Mouse (Mus musculus): ENCODE results near the gene Slc25a17. TPM values are rescaled to one million over a fixed set of nuclear protein-coding genes. Genes with fewer than 3 reads are reported as not detected.
A peak's percentile ranks its signal among the peaks of the same experiment; 100 is the strongest.

Gene Slc25a17
- total RNA-seq, 2 experiments from 2014 or later: 36.3 to 41.5 TPM

DNA sequence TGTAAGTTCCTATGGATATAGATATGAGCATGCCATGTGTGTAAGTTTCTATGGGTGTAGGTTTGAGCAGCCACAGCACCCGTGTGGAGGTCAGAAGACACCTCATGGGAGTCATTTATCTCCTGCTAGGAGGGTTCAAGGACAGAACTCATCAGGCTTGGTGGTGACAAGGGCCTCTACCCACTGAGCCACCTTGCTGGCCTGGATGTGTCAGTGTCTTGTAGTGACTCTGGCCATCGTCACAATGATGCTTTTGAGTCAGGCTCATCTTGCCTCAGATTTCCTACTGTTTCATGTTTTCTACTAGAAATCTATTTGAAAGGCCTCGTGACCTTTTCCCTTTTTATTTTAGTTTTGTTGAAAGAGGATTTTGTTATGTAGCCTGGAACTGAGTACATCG, 61.1 kb downstream of the Slc25a17 start:
- TF ChIP-seq CTCF (IDR thresholded peaks at IDR 0.05): no peak
- no peak overlapping the region for H3K4me3 ChIP-seq
- intact Hi-C loops (cut with DNase I): loop anchor here (10.0 kb wide), 1 partner anchor 195 kb away; no protein-coding TSS in a partner anchor
- H3K27ac ChIP-seq: no peak overlapping the region
- no peak for DNase-seq (ENCODE audit: extremely low spot score in 1 of 2, low spot score in 2 of 2)

DNA sequence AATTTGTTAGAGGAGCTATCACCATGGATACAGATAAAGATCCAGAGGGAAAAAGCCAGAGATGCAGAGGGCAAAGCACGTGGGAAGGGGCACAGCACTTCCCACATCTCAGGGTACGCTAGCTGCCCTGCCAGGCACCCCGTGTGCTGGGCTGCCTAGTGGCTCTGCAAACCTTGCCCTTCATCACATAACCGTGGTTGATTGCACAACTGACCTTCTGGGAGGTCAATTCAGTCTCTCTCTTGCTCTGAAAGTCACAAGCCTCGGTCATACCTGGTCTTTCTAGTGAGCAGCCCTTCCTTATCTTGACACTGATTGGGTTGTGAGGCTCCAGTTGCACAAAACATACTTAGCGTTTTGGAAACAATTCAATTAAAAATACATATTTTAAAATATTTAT, 62.4 kb downstream of the Slc25a17 start:
- no peak for DNase-seq (ENCODE audit: extremely low spot score in 1 of 2, low spot score in 2 of 2)
- TF ChIP-seq CTCF (IDR thresholded peaks at IDR 0.05): no peak
- Histone ChIP-seq H3K4me3 (no peak overlapping the region), H3K27ac (no peak overlapping the region)
- intact Hi-C loops (cut with DNase I): loop anchor here (10.0 kb wide), 1 partner anchor 193 kb away; no protein-coding TSS in a partner anchor

DNA sequence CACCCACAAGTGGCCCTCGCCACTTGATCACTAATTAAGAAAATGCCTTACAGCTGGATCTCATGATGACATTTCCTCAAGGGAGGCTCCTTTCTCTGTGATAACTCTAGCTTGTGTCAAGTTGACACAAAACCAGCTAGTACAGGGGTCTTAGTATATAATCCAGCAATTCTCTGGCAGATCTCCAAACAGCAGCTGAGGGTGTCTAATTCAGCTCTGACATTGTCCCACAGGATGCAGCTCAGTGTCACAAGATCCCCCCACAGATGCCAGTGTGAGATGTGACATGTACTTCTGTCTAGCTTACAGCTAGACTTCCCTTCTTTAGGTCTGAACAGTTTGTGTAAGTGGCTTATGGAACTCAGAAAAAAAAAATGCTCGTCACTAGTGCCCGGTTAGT, 63.1 kb downstream of the Slc25a17 start:
- intact Hi-C loops (cut with DNase I): loop anchor here (10.0 kb wide), 1 partner anchor 193 kb away; no protein-coding TSS in a partner anchor
- Histone ChIP-seq H3K27ac (no peak overlapping the region), H3K4me3 (no peak overlapping the region)
- no peak for TF ChIP-seq CTCF (IDR thresholded peaks at IDR 0.05)
- no peak for DNase-seq (ENCODE audit: extremely low spot score in 1 of 2, low spot score in 2 of 2)

- Histone ChIP-seq H3K27ac (no peak overlapping the region), H3K4me3 (no peak overlapping the region)
- intact Hi-C loops (cut with DNase I): loop anchor here (10.0 kb wide), 1 partner anchor 190 kb away; no protein-coding TSS in a partner anchor
- no peak for TF ChIP-seq CTCF (IDR thresholded peaks at IDR 0.05)
- no peak for DNase-seq (ENCODE audit: extremely low spot score in 1 of 2, low spot score in 2 of 2)
These were observed 65.7 kb downstream of the Slc25a17 start for GRCm38 (mm10) chr15:81294897-81295296.

GRCm38 (mm10) chr15:81294386-81294785, 66.2 kb downstream of the Slc25a17 start:
- H3K27ac ChIP-seq: no peak overlapping the region
- TF ChIP-seq CTCF (IDR thresholded peaks at IDR 0.05): no peak
- H3K4me3 ChIP-seq: no peak overlapping the region
- DNase-seq (ENCODE audit: extremely low spot score in 1 of 2, low spot score in 2 of 2): no peak
- intact Hi-C loops (cut with DNase I): loop anchor here (10.0 kb wide), 1 partner anchor 190 kb away; no protein-coding TSS in a partner anchor

DNA sequence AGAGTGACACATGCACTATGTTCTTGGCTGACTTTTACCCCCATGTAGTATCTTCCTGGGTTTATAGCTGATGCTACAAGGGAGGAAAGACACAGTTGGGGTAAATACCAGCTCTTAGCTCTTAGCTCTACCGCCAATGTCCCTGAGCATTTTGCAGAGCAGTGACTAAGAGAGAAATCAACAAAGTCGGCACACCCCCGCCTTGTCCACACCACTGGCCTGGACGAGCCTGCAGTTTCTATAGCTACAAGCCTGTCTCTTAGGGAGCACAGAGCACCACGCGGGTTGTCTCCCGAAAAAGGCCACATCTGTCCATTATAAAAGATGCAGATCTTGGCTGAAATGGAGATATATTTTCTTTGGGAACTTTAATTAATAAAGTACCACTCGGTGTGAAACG, 69.9 kb downstream of the Slc25a17 start:
- intact Hi-C loops (cut with DNase I): loop anchor here (10.0 kb wide), 1 partner anchor 186 kb away; no protein-coding TSS in a partner anchor
- no peak overlapping the region for H3K27ac ChIP-seq
- no peak for TF ChIP-seq CTCF (IDR thresholded peaks at IDR 0.05)
- no peak overlapping the region for H3K4me3 ChIP-seq
- DNase-seq (ENCODE audit: extremely low spot score in 1 of 2, low spot score in 2 of 2): peak in 1 of 2 experiments; percentile 29

DNA sequence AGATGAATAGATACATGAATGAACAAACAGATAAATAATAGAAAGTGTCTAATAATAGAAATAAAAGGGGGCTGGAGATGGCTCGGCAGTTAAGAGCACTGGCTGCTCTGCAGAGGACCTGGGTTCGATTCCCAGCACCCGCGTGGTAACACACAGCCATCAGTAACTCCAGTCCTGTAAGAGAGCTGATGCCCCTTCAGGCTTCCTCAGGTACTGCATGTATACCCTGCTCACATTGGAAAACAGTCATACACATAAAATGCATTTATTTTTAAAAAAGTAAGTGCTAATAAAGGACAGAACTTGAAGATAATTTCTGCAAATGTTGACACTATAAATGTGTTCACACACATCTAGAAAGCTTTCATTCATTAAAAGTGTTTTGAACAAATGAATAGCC, 70.4 kb downstream of the Slc25a17 start:
- DNase-seq (ENCODE audit: extremely low spot score in 1 of 2, low spot score in 2 of 2): no peak
- intact Hi-C loops (cut with DNase I): loop anchor here (10.0 kb wide), 1 partner anchor 185 kb away; no protein-coding TSS in a partner anchor
- TF ChIP-seq CTCF (IDR thresholded peaks at IDR 0.05): peak; percentile 30
- H3K4me3 ChIP-seq: no peak overlapping the region
- no peak overlapping the region for H3K27ac ChIP-seq

DNA sequence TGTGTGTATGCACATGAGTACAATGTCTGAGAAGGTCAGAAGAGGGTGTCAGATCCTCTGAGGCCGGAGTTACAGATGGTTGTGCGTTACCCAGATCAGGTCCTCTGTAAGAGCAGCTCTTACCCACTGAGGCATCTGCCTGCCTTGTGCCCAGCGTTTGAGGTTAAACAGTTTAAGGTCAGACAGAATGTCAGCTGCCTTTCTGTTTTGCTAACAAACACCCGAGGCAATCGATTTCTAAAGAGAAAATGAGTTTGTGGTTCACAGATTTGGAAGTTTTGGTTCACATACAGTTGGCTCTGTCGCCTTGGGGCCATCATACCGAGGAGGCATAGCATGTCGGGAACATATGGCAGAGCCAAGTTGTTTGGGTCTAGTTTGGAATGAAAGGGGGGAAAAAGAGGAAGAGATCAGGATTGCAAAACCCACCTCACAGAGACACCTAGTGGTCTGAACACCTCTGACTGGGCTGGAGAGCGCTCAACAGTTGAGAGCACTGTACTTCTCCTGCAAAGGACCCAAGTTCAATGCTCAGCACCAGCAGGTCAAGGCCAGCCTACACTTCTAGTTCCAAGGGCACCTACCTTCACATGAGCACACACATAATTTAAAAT, 76.4 kb downstream of the Slc25a17 start:
- intact Hi-C loops (cut with DNase I): no loop called here
- TF ChIP-seq CTCF (IDR thresholded peaks at IDR 0.05): peak; percentile 20
- H3K27ac ChIP-seq: no peak overlapping the region
- no peak for DNase-seq (ENCODE audit: extremely low spot score in 1 of 2, low spot score in 2 of 2)
- H3K4me3 ChIP-seq: no peak overlapping the region

- intact Hi-C loops (cut with DNase I): no loop called here
- H3K4me3 ChIP-seq: no peak overlapping the region
- no peak for DNase-seq (ENCODE audit: extremely low spot score in 1 of 2, low spot score in 2 of 2)
- H3K27ac ChIP-seq: no peak overlapping the region
- TF ChIP-seq CTCF (IDR thresholded peaks at IDR 0.05): no peak
These were observed 81.9 kb downstream of the Slc25a17 start for GRCm38 (mm10) chr15:81278699-81279098.

- DNase-seq (ENCODE audit: extremely low spot score in 1 of 2, low spot score in 2 of 2): no peak
- no peak for TF ChIP-seq CTCF (IDR thresholded peaks at IDR 0.05)
- Histone ChIP-seq H3K27ac (no peak overlapping the region), H3K4me3 (no peak overlapping the region)
- intact Hi-C loops (cut with DNase I): no loop called here
These were observed 82.7 kb downstream of the Slc25a17 start for GRCm38 (mm10) chr15:81277928-81278327.

GRCm38 (mm10) chr15:81273361-81273760, 87.3 kb downstream of the Slc25a17 start:
- H3K27ac ChIP-seq: no peak overlapping the region
- intact Hi-C loops (cut with DNase I): no loop called here
- no peak for DNase-seq (ENCODE audit: extremely low spot score in 1 of 2, low spot score in 2 of 2)
- H3K4me3 ChIP-seq: no peak overlapping the region
- TF ChIP-seq CTCF (IDR thresholded peaks at IDR 0.05): no peak

DNA sequence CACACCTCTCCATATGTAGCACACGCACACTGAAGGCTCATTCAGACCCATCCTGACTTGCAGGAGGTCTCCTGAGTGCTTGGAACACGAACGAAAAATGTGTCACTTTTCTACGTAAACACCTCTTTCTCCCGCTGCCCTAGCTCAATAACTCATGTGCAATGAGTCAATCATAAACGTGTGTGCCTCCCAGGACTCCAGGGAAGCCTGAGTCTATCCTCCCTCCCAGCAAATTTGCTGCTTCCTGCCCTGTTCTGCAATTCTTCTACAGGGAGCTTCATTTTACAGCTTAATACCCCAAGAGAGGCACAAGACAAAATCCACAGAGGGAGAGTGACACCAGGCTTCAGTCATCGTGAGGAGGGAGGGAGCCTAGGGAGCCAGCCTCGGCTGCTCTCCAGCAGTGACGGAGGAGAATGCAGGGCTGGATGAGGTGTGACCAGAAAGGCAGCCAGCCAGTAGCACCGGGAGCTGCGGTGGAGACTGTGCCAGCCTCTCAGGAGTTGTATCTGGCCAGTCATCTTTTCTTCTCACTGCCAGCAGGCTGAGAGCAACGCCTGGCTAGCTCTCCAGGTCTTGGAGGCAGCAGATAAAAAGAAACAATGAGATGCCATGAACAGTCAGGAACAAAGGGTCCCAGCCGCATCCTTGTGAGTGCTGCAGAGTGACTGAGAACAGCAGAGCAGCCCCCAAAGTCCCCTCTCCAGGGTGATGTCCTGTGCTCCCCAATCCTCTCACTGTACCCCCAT, 88.1 kb downstream of the Slc25a17 start:
- Histone ChIP-seq H3K27ac (peak overlapping the region; percentile 45; the same call in 1 of the 2 replicates), H3K4me3 (no peak overlapping the region)
- intact Hi-C loops (cut with DNase I): no loop called here
- peak; percentile 41 to 62 for DNase-seq (ENCODE audit: extremely low spot score in 1 of 2, low spot score in 2 of 2)
- no peak for TF ChIP-seq CTCF (IDR thresholded peaks at IDR 0.05)

Other genes starting within 250 kb of the Slc25a17 start
- 10 to 100 TPM; 71.2 to 75.8 TPM for gene Mrtfa, start 170.1 kb downstream of the Slc25a17 start, total RNA-seq (2021)
- gene Mchr1, start 125.3 kb downstream of the Slc25a17 start, total RNA-seq (2021): 10 to 100 TPM; 23.6 to 27.5 TPM
- 100 to 1,000 TPM; 168 to 171 TPM for gene St13, start 39.3 kb upstream of the Slc25a17 start, total RNA-seq (2021)
- 10 to 100 TPM; 15.1 to 15.4 TPM for gene Xpnpep3, start 39.3 kb upstream of the Slc25a17 start, total RNA-seq (2021)
- not detected for gene Dnajb7, start 47.5 kb upstream of the Slc25a17 start, total RNA-seq (2021)
- gene Rbx1, start 105.5 kb upstream of the Slc25a17 start, total RNA-seq (2021): 100 to 1,000 TPM; 126 to 153 TPM
- gene Ep300, start 224.5 kb upstream of the Slc25a17 start, total RNA-seq (2021): 10 to 100 TPM; 76.0 to 77.3 TPM

All from left cerebral cortex, adult 2 months (tissue).